Mouse (Mus musculus): Measurements from ENCODE around the gene Ifi27l2a.
A peak's percentile ranks its signal among the peaks of the same experiment; 100 is the strongest.

Gene Ifi27l2a

DNA sequence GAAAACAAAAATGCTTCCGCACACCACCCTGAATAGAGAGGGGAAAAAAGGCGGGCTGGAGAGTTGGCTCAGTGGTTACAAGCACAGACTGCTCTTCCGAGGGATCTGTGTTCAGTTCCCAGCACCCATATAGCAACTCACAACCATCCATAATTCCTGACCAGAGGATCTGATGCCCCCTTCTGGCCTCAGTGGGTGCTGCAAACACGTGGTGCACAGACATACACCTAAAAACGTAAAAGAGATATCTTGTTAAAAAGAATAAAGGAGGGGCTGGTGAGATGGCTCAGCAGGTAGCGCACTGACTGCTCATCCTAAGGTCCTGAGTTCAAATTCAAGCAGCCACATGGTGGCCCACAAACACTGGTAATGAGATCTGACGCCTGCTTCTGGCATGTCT, 16.8 kb downstream of the Ifi27l2a start:
- no peak for DNase-seq (ENCODE audit: low spot score in 2 of 2)

DNA sequence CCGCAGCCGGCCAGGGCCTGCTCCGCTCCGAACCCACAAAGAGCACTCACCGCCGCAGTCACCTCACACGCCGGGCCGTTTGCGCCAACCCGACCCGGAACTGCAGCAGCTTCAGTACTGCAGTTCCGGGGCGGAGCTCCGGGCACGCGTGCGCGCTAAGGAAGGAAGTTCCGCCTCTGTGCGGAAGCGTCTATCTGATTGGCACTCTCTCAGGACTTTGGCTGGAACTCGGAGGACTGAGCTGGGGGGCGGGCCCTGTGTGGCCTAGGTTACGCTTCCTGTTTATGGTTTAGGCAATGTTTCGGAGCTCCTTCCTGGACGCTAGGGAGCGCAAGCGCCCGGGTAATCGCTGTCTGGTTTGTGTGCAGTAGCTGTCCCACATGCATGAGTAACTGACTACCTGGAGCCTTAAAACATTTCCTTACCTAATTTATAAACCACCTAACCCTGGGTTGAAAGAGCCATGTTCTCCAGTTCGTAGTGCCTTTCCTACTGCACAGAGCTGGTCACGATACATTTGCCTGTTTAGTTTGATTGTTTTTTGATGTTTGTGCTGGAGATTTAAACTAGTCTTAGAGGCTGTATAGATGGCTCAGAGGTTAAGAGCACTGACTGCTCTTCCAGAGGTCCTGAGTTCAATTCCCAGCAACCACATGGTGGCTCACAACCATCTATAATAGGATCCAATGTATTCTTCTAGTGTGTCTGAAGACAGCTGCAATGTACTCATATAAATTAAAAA, 17.6 kb downstream of the Ifi27l2a start, which contains the start of gene Ddx24:
Gene Ddx24 (minus strand): TSS at position 102 of the 742 bp plus-strand sequence.
- peak; percentile 96 to 98 for DNase-seq (ENCODE audit: low spot score in 2 of 2)

- DNase-seq (ENCODE audit: low spot score in 2 of 2): no peak
These were observed 18.3 kb downstream of the Ifi27l2a start for GRCm38 (mm10) chr12:103425016-103425728.

DNA sequence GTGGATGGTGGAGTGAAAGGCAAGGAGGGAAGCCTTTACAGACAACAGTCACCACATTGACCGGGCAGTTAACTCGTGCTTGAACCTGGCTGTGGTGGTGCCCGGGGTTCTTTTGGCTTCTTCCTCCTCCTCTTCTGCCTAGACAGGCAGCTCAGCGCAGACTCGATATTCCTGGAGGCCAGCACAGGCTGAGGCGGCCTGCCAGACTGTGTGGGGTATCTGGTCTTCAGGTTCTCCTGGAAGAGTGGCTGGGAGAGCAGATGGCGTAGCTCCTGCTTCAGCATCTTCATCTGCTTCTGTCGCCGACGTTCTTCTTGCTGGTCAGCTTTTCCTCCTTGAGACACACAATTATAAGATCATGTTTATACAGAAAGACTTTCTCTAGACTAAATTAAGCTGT, 35.3 kb downstream of the Ifi27l2a start:
- DNase-seq (ENCODE audit: low spot score in 2 of 2): no peak

DNA sequence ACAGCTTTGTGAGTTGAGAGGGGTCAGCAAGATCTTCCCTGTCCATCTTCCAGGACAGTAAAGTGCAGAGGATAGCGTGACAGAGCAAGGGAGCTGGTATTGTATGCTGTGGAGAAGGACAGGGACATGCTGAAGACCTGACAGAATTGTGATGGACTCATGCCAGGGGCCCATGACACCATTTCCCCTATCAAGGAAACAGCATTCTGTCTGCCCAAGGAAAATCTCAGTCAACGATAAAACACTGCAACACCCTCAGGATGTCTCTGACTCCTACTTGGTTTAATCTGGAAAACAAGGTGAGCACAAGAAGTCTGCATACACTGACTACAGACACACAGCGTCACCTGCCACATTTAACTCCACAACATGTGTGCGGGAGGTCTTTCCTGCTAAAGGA, 35.8 kb downstream of the Ifi27l2a start, which contains the start of gene 9330161L09Rik:
Gene 9330161L09Rik (minus strand): TSS at position 101 of the 400 bp plus-strand sequence.
- DNase-seq (ENCODE audit: low spot score in 2 of 2): no peak

GRCm38 (mm10) chr12:103404131-103404530, 39.3 kb downstream of the Ifi27l2a start:
- DNase-seq (ENCODE audit: low spot score in 2 of 2): no peak

DNA sequence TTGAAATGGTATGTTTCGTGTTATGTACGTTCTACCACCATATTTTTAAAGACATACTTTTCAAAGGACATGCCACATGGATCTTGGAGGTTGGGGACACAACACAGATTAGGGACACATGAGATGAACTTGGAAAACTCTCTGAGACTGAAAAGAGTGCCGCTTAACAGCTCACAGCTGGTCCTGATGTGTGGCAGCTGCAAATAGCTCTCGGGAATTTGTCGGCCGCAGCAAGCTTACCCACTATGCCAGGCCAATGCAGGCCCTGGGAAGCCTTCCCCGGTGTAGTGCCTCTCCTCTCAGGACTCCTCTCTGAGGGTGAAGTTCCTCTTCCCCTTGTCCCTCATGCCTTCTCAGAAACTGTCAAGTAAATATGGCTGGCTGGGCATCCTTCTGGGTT, 46.7 kb downstream of the Ifi27l2a start:
- no peak for DNase-seq (ENCODE audit: low spot score in 2 of 2)

DNA sequence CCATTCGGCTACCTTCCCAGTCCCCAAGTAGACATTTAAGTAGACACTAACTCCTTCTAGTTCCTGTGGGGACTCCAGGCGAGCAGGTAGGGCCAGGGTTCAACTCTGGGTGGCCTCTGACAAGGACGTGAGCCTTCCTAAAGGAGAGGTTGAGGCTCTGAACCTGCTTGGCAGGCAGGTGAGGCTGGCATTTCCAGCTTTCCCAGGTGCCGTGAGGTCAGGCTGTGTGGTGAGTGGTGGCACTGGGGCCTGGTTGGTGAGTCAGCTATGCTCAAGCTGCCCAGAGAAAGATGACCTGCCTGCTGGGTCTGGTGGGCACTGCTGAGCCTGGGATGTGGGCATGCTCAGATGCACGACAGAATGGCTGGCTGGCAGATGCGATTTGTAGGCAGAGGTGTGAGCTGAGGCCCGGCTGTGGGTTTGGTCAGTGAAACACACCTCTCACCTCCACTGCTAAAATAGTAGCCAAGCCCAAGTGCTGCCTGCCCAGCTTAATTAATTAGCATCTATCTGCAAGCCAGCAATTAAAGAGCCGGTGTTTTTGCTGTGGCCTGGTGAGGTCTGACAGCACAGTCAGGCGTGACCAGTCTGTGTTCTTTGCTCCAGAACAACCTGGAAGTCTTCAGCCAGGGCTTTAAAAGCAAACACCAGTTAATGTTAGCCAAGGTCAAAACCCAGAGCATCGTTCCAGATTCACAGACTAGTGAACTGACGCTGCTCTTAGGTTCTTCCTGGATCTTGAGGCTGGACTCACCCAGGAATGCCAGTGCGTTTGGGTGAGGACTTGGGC, 47.8 kb downstream of the Ifi27l2a start:
- no peak for DNase-seq (ENCODE audit: low spot score in 2 of 2)

GRCm38 (mm10) chr12:103393528-103393927, 50.0 kb downstream of the Ifi27l2a start:
- no peak for DNase-seq (ENCODE audit: low spot score in 2 of 2)
